Mouse (Mus musculus) heart, embryonic 12.5 days (tissue): ENCODE measurements around the gene Adprh. TPM values are rescaled to one million over a fixed set of nuclear protein-coding genes. Genes with fewer than 3 reads are reported as not detected.

ENCODE experiments used
- ATAC-seq: fragments of 200-750 bp; cut with Nextera tagmentation; 2 replicates; pipeline ENCODE4 v1.8.0; 2017; ENCODE audit warnings: moderate TSS enrichment, moderate library complexity; ENCODE audit not compliant: insufficient number of reproducible peaks, low FRiP score
- H3K27ac ChIP-seq: fragments of 300-500 bp; sonication (generic); 2 replicates; pipeline ENCODE4 v1.5.1; 2016; ENCODE audit warnings: mild to moderate bottlenecking, moderate library complexity; ENCODE audit not compliant: poor library complexity, severe bottlenecking
- H3K27me3 ChIP-seq: fragments of 300-500 bp; sonication (generic); replicated peaks from 2 replicates; pipeline ENCODE4 v1.6.1; 2016; ENCODE audit warnings: mild to moderate bottlenecking, moderate library complexity
- H3K36me3 ChIP-seq: fragments of 300-500 bp; sonication (generic); 2 replicates; pipeline ENCODE4 v1.6.1; 2016; ENCODE audit warnings: mild to moderate bottlenecking, moderate library complexity
- H3K4me1 ChIP-seq: fragments of 300-500 bp; sonication (generic); replicated peaks from 2 replicates; pipeline ENCODE4 v1.6.1; 2016; ENCODE audit warnings: mild to moderate bottlenecking
- H3K4me2 ChIP-seq: fragments of 300-500 bp; sonication (generic); 2 replicates; pipeline ENCODE4 v1.6.1; 2016; ENCODE audit warnings: mild to moderate bottlenecking, moderate library complexity
- H3K4me3 ChIP-seq: fragments of 300-500 bp; sonication (generic); 2 replicates; pipeline ENCODE4 v1.5.1; 2016; ENCODE audit warnings: mild to moderate bottlenecking
- H3K9ac ChIP-seq: fragments of 300-500 bp; sonication (generic); 2 replicates; pipeline ENCODE4 v1.6.1; 2016; ENCODE audit warnings: mild to moderate bottlenecking, moderate library complexity
- H3K9me3 ChIP-seq: fragments of 300-500 bp; sonication (generic); replicated peaks from 2 replicates; pipeline ENCODE4 v1.6.1; 2016; ENCODE audit warnings: mild to moderate bottlenecking, moderate library complexity
- WGBS: fragments of 180-500 bp; shearing (Covaris S2); methylation state at CpG from one replicate; pipeline ENCODE4 v1.1.7; 2016; 5-methylcytosine and 5-hydroxymethylcytosine counted together
- polyA plus RNA-seq: library from polyadenylated mRNA; unstranded; fragments of >200 nt; fragmentation: Nextera tagmentation; extraction: Ambion mirVana; gene quantifications from 2 replicates; pipeline ENCODE4 v1.2.1, GENCODE M21; 2016

Adprh gene
- polyA plus RNA-seq, 1 experiment from 2014 or later, result 115 TPM

GRCm38 (mm10) chr16:38463305-38463704 is 10.8 kb upstream of the Adprh start:
- Histone ChIP-seq H3K36me3 (no peaks in the 10 kb centered on the region), H3K27ac (no peak overlapping the region), H3K9me3 (no peaks in the 10 kb centered on the region), H3K9ac (no peak overlapping the region), H3K4me3 (no peak overlapping the region), H3K27me3 (no peaks in the 10 kb centered on the region), H3K4me1 (peaks cover 6% of the 10 kb centered on the region), H3K4me2 (no peak overlapping the region)
- ATAC-seq, result no peak
- WGBS, result 86% methylated on average over 5 of the region's 5 CpGs

DNA sequence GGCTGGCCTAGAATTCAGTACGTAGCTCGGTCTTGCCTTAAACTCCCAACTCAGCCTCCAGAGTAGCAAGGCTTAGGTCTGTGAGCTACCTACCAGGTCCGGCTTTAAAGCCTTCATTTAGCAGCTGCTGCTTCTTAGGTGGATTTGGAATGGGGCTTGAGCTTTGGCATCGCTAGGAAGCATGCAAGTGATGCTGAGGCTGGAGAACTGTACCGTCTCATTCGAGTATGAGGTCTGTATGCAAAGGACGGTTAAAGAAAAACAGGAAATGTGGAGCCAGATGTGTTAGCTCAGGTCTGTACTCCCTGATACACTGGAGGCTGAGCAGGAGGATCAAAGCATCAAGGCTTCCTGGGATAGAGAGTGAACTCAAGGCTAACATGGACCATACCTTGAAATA is 9.7 kb upstream of the Adprh start:
- Histone ChIP-seq H3K9me3 (no peaks in the 10 kb centered on the region), H3K27me3 (no peaks in the 10 kb centered on the region), H3K36me3 (no peaks in the 10 kb centered on the region), H3K27ac (no peak overlapping the region), H3K4me3 (no peak overlapping the region), H3K4me2 (no peak overlapping the region), H3K4me1 (peaks cover 2% of the 10 kb centered on the region; the same call in 1 of the 2 replicates), H3K9ac (no peak overlapping the region)
- no peak for ATAC-seq
- WGBS, result 75% methylated on average over 7 of the region's 7 CpGs

- H3K4me2 ChIP-seq, result no peak overlapping the region
- no peak overlapping the region for H3K27ac ChIP-seq
- no peaks in the 10 kb centered on the region for H3K27me3 ChIP-seq
- no peak overlapping the region for H3K4me3 ChIP-seq
- no peaks in the 10 kb centered on the region for H3K4me1 ChIP-seq
- no peak overlapping the region for H3K9ac ChIP-seq
- no peak for ATAC-seq
- no peaks in the 10 kb centered on the region for H3K9me3 ChIP-seq
- no peaks in the 10 kb centered on the region for H3K36me3 ChIP-seq
- 76% methylated on average over 8 of the region's 8 CpGs for WGBS
Measured at GRCm38 (mm10) chr16:38461749-38462148, 9.2 kb upstream of the Adprh start.

DNA sequence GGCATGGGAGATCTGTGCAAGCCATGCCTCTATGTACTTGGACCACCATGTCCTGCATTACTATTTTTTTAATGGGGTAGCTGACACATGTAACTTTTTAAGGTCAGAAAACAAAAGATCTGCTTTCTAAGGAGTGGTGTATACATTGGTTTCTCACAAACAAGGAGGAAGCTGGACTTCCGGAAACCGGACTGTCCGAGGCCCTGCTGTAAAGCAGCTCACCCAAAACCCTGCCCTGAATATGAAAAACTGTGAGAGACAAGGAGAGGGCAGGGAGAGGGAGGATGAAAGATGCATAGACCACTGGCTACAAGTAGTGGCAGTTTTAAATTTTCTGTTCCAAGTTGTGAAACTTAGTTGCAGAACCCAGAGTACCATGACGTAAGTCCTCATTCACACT is 7.5 kb upstream of the Adprh start:
- ATAC-seq, result no peak
- Histone ChIP-seq H3K4me2 (no peak overlapping the region), H3K9ac (no peak overlapping the region), H3K27ac (no peak overlapping the region), H3K36me3 (no peaks in the 10 kb centered on the region), H3K27me3 (0 out of 2 replicates have a peak, but pooled peaks cover 6% of the 10 kb centered on the region), H3K4me1 (no peaks in the 10 kb centered on the region), H3K4me3 (no peak overlapping the region), H3K9me3 (no peaks in the 10 kb centered on the region)
- 86% methylated on average over 4 of the region's 4 CpGs for WGBS

DNA sequence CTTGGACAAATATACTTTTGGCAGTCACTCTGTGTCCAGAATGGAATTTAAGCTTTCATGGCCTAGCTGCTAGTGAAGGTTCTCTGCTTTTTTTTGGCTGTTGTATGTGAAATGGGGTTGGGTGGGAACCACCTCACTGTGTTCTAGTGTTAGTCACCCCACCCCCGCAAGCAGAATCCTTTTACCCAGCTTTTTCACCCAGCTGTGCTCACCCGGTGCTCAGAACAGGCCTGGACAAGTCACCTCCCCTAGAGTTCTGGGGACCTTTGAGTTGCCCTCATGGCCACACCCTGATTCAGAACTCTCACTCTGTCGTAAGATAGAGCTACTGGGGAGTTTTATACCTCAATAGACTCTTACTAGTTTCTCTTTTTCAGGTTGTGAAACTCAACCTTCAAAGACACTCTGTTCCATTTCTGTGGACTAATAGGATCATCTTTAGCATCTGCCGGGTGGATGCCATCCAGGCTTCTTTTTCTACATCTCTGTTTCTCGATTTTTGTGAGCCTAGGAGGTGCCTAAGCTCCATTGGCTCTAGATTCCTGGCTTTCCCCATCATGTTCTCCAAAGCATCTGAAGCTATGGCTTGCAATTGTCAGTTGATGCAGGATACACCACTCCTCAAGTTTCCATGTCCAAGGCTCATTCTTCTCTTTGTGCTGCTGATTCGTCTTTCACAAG is 6.2 kb upstream of the Adprh start:
- H3K27me3 ChIP-seq, result 0 out of 2 replicates have a peak, but pooled peaks cover 6% of the 10 kb centered on the region
- H3K4me3 ChIP-seq, result no peak overlapping the region
- no peaks in the 10 kb centered on the region for H3K9me3 ChIP-seq
- no peak overlapping the region for H3K9ac ChIP-seq
- no peaks in the 10 kb centered on the region for H3K36me3 ChIP-seq
- H3K4me2 ChIP-seq, result no peak overlapping the region
- no peak overlapping the region for H3K27ac ChIP-seq
- 62% methylated on average over 6 of the region's 6 CpGs for WGBS
- ATAC-seq, result no peak
- H3K4me1 ChIP-seq, result no peaks in the 10 kb centered on the region

DNA sequence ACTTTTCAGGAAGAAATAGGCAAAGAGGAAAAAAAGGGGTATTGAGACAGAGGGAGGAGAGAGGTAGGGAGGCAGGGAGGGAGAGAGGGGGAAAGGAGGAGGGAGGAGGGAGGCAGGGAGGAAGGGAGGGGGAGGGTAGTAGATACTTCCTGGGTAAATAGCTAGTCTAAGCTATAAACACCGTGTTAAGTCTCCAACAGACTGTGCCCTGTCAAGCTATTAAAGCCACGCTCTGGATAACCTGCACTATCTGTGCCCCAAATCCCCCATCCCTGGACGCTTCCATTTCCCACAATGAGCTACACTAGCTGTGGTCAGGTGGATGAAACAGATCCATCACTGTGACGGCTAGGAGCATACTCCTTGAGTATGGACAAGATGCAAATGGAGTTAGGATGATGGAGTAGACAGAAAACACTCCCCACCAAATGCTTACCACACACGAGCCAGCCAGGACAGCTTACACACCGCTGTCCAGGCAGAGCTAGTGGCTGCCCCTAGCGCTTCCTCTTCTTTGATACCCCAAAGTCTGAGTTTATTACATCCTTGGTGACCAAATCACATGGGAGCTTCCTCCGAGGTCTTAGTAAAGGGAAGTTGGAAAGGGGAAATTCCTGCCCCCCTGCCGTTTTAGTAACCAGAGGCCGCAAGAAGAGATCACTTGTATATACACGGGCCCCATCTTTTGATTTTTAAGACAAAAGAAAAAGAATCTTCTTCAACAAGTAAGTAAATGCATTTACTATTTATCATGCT is 4.5 kb upstream of the Adprh start:
- Histone ChIP-seq H3K9ac (no peak overlapping the region), H3K4me3 (no peak overlapping the region), H3K27ac (no peak overlapping the region), H3K27me3 (0 out of 2 replicates have a peak, but pooled peaks cover 6% of the 10 kb centered on the region), H3K9me3 (no peaks in the 10 kb centered on the region), H3K36me3 (no peaks in the 10 kb centered on the region), H3K4me1 (no peaks in the 10 kb centered on the region; the same call in 1 of the 2 replicates), H3K4me2 (no peak overlapping the region)
- 55% methylated on average over 11 of the region's 11 CpGs for WGBS
- ATAC-seq, result no peak

DNA sequence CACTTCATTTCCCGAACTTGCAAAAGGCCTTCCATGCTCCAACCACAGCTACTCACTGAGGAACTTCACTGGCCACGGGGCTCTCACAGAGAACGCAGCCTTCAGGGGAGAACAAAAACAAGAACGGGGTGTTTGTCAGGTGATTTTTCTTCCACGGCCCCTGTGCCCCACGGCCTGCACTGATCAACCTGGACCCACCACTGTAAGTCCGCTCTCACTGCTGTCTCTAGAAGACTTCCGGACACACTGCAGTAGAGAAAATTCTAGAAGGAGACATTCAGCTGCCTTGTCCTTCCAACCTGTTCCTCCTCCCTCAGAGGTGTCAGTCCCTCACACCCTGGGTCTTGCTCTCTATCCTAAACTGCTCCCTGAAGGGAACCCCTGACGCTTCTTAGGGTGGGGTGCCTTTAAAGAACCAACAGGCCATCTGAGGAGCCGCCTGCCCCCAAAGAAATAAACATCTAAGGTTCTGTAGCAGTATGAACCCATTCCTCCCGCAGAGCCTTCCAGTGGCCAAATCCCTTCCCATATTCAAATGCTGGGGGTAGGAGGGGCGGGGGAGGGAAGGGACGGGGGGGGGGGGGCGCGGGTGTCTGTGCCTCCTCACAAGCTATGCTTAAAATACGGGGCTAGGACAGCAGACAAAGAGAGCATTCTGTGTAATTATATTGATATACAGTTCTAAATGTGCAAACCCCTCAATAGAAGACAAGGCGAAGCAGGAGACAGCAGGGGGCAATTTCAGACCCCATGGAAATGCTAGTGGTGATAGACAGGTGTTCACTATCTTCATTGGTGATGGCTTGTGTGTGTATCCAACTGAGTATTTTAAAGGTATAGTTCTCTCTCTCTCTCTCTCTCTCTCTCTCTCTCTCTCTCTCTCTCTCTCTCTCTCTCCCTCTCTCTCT is 3.3 kb upstream of the Adprh start, which contains the start of gene Cd80:
TSS of gene Cd80 (plus strand) at position 51 of the 908 bp plus-strand sequence.
- Histone ChIP-seq H3K9me3 (no peaks in the 10 kb centered on the region), H3K27me3 (0 out of 2 replicates have a peak, but pooled peaks cover 6% of the 10 kb centered on the region), H3K4me2 (no peak within 1 kb of the TSS), H3K36me3 (no peaks in the 10 kb centered on the region), H3K4me1 (peaks cover 9% of the 10 kb centered on the region), H3K9ac (no peak within 1 kb of the TSS), H3K4me3 (no peak within 1 kb of the TSS), H3K27ac (no peak within 1 kb of the TSS)
- ATAC-seq, result no peak
- WGBS, result 66% methylated on average over 15 of the region's 17 CpGs

GRCm38 (mm10) chr16:38454533-38455254 is 2.2 kb upstream of the Adprh start:
- H3K9me3 ChIP-seq, result no peaks in the 10 kb centered on the region
- H3K27ac ChIP-seq, result no peak overlapping the region
- H3K4me2 ChIP-seq, result no peak overlapping the region
- peaks cover 9% of the 10 kb centered on the region for H3K4me1 ChIP-seq
- peaks cover 10% of the 10 kb centered on the region for H3K36me3 ChIP-seq
- H3K9ac ChIP-seq, result no peak overlapping the region
- no peak overlapping the region for H3K4me3 ChIP-seq
- 74% methylated on average over 11 of the region's 11 CpGs for WGBS
- 0 out of 2 replicates have a peak, but pooled peaks cover 6% of the 10 kb centered on the region for H3K27me3 ChIP-seq
- ATAC-seq, result no peak

DNA sequence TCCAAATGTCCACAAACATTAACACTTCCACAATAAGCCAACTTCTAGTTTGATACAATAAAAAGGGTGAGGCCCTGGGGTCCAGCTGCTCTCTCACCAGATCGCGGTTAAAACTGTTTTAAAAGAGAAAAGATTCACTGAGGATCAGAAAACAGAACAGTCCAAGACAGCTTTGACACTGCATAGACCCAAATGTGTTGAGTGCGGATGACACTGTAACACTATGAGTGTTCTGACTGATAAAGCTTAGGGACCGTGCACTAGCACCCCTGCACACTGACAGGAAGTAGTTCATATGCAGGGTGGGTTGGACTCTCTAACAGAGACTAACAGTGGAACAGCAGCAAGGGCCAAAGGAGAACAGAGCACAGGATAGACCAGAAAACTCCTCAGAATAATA is 1.4 kb upstream of the Adprh start:
- Histone ChIP-seq H3K4me2 (no peak overlapping the region), H3K4me3 (no peak overlapping the region), H3K27me3 (0 out of 2 replicates have a peak, but pooled peaks cover 6% of the 10 kb centered on the region), H3K36me3 (peaks cover 16% of the 10 kb centered on the region), H3K9me3 (no peaks in the 10 kb centered on the region), H3K27ac (no peak overlapping the region), H3K4me1 (peaks cover 9% of the 10 kb centered on the region), H3K9ac (no peak overlapping the region)
- WGBS, result 71% methylated on average over 4 of the region's 4 CpGs
- no peak for ATAC-seq

GRCm38 (mm10) chr16:38453203-38453553 is 675 bp upstream of the Adprh start:
- ATAC-seq, result no peak
- Histone ChIP-seq H3K4me1 (peaks cover 9% of the 10 kb centered on the region), H3K9ac (peak overlapping the region; percentile 92), H3K27me3 (0 out of 2 replicates have a peak, but pooled peaks cover 6% of the 10 kb centered on the region), H3K36me3 (peaks cover 24% of the 10 kb centered on the region), H3K4me3 (peak overlapping the region; percentile 85), H3K9me3 (no peaks in the 10 kb centered on the region), H3K4me2 (peak overlapping the region; percentile 83), H3K27ac (peak overlapping the region; percentile 92)
- 36% methylated on average over 3 of the region's 3 CpGs for WGBS
